Mouse (Mus musculus) colon, adult 2 months (tissue): ENCODE results near the gene Anxa9. TPM values are rescaled to one million over a fixed set of nuclear protein-coding genes. Genes with fewer than 3 reads are reported as not detected.

ENCODE experiments used
- polyA plus RNA-seq: library from polyadenylated mRNA; depleted of rRNA; stranded (reverse); fragments of >200 nt; gene quantifications from 2 replicates; pipeline ENCODE4 v1.2.3, GENCODE M21; 2012; rRNA removed

The Anxa9 gene
- 1.3 and 1.5 TPM in 2 replicates for polyA plus RNA-seq

DNA sequence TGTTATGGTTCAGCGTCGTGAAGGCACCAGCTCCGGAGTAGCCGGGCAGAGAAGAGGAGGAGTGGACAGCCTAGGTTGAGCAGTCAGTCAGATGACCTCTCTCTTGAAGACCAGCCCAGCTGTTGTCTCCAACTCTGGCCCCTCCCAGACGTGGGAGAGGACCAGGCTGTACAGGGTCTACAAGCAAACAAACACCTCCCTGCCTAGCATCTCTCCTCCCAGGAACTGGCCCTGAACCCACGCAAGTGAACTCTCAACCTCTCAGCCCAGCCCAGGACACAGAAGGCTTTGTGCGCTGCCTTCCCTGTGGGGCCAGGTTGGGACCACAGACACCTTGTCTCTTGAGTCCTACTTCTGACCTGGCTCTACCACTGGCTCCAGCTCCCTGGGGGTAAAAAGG, at the start of gene Anxa9:
Gene Anxa9 (minus strand): TSS at position 77 of the 400 bp plus-strand sequence.

GRCm38 (mm10) chr3:95314486-95315093, 7.6 kb upstream of the Anxa9 start, which contains the start of gene Cers2:
Gene Cers2, plus strand, starts transcription at chr3:95314791.

GRCm38 (mm10) chr3:95281216-95282126, 25.5 kb downstream of the Anxa9 start, which contains the start of the genes Mindy1 and Prune1:
Gene Mindy1, plus strand, starts transcription at chr3:95281345.
Gene Prune1, minus strand, starts transcription at chr3:95282076.

DNA sequence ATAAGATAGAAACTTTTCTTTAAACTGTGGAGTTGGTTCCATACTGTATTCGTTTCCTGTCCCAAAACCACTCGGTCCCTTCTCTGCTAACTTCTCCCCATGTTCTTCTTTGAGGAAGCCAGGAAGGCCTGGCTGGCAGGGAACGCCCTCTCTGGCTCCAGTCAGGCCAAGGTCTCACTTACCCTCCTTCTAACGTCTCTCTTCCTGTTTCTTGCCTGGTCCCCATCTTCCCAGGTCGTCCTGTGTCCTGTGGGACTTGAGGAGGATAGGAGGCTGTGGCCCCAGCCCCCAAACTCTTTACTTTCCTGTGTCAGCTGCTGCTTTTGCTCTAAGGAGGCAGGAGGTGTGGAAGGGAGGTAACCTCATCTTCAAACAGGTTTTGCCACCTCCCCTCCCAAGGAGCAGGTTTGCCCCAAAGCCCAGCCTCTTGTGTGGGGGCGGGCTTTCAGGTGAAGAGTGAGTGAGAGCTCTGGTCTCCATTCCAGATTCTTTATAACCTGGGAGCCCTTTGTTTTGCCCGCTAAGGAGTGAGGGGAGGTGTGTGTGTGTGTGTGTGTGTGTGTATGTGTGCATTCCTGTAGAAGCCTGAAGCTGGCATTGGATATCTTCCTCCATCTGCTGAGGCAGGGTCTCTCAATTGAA, 56.1 kb downstream of the Anxa9 start, which contains the start of gene Bnipl:
Gene Bnipl (minus strand): TSS at position 411 of the 642 bp plus-strand sequence.

Other genes with a start within 250 kb of the Anxa9 start
- gene Pip5k1a, start 200.2 kb downstream of the Anxa9 start, polyA plus RNA-seq, result 10.7 and 11.9 TPM in 2 replicates
- gene Vps72, start 196.2 kb downstream of the Anxa9 start, polyA plus RNA-seq, result 68.0 and 78.0 TPM in 2 replicates
- 0.93 and 1.5 TPM in 2 replicates for gene Tmod4, start 182.7 kb downstream of the Anxa9 start, polyA plus RNA-seq
- gene Scnm1, start 173.2 kb downstream of the Anxa9 start, polyA plus RNA-seq, result 26.0 and 28.9 TPM in 2 replicates
- 4.3 and 5.4 TPM in 2 replicates for gene Lysmd1, start 173.1 kb downstream of the Anxa9 start, polyA plus RNA-seq
- gene Tnfaip8l2, start 164.8 kb downstream of the Anxa9 start, polyA plus RNA-seq, result 8.8 and 9.7 TPM in 2 replicates
- 5.5 and 7.0 TPM in 2 replicates for gene Sema6c, start 146.7 kb downstream of the Anxa9 start, polyA plus RNA-seq
- gene Gabpb2, start 89.3 kb downstream of the Anxa9 start, polyA plus RNA-seq, result 7.3 and 7.6 TPM in 2 replicates
- 45.1 and 48.4 TPM in 2 replicates for gene Cdc42se1, start 78.4 kb downstream of the Anxa9 start, polyA plus RNA-seq
- gene Mllt11, start 75.0 kb downstream of the Anxa9 start, polyA plus RNA-seq, result 15.7 and 16.9 TPM in 2 replicates
- 0.51 and 0.64 TPM in 2 replicates for gene Gm128, start 65.6 kb downstream of the Anxa9 start, polyA plus RNA-seq
- 5.2 and 5.5 TPM in 2 replicates for gene Bnipl, start 56.0 kb downstream of the Anxa9 start, polyA plus RNA-seq
- gene Mindy1, start 25.8 kb downstream of the Anxa9 start, polyA plus RNA-seq, result 141 and 163 TPM in 2 replicates
- 10.7 and 12.5 TPM in 2 replicates for gene Prune1, start 25.1 kb downstream of the Anxa9 start, polyA plus RNA-seq
- gene Cers2, start 7.6 kb upstream of the Anxa9 start, polyA plus RNA-seq, result 47.5 and 48.1 TPM in 2 replicates
- 8.3 and 8.7 TPM in 2 replicates for gene Setdb1, start 50.0 kb upstream of the Anxa9 start, polyA plus RNA-seq
- gene 4930558C23Rik, start 95.7 kb upstream of the Anxa9 start, polyA plus RNA-seq, result not detected in 2 replicates
- gene Arnt, start 127.2 kb upstream of the Anxa9 start, polyA plus RNA-seq, result 26.7 and 27.6 TPM in 2 replicates
- gene Ctsk, start 192.1 kb upstream of the Anxa9 start, polyA plus RNA-seq, result 2.6 and 3.4 TPM in 2 replicates
- 59.5 and 69.0 TPM in 2 replicates for gene Ctss, start 219.6 kb upstream of the Anxa9 start, polyA plus RNA-seq